Mouse (Mus musculus) liver, embryonic 11.5 days (tissue): ENCODE measurements around the gene Capn11. TPM values are rescaled to one million over a fixed set of nuclear protein-coding genes. Genes with fewer than 3 reads are reported as not detected.

Experiments
- ATAC-seq: fragments of 200-750 bp; cut with Nextera tagmentation; replicated peaks from 2 replicates; pipeline ENCODE4 v1.8.0; 2017; ENCODE audit warnings: moderate number of reproducible peaks, mild to moderate bottlenecking, moderate TSS enrichment, moderate library complexity; ENCODE audit not compliant: low FRiP score
- DNase-seq: peaks from one replicate; pipeline ENCODE4 v3.0.0-alpha.2; 2017; ENCODE audit warnings: low spot score
- H3K27ac ChIP-seq: fragments of 300-500 bp; sonication (generic); 2 replicates; pipeline ENCODE4 v1.5.1; 2014; ENCODE audit warnings: mild to moderate bottlenecking, low read depth, low read length, control low read depth
- H3K27me3 ChIP-seq: fragments of 300-500 bp; sonication (generic); replicated peaks from 2 replicates; pipeline ENCODE4 v1.6.1; 2014; ENCODE audit warnings: low read length, mixed read lengths; ENCODE audit not compliant: control insufficient read depth, insufficient read depth
- H3K36me3 ChIP-seq: fragments of 300-500 bp; sonication (generic); 2 replicates; pipeline ENCODE4 v1.6.1; 2014; ENCODE audit warnings: mild to moderate bottlenecking, low read length, moderate library complexity, mixed read lengths; ENCODE audit not compliant: control insufficient read depth, insufficient read depth
- H3K4me1 ChIP-seq: fragments of 300-500 bp; sonication (generic); replicated peaks from 2 replicates; pipeline ENCODE4 v1.6.1; 2014; ENCODE audit warnings: low read length, mixed read lengths; ENCODE audit not compliant: control insufficient read depth, insufficient read depth
- H3K4me2 ChIP-seq: fragments of 300-500 bp; sonication (generic); 2 replicates; pipeline ENCODE4 v1.6.1; 2014; ENCODE audit warnings: mild to moderate bottlenecking, control low read depth, moderate library complexity
- H3K4me3 ChIP-seq: fragments of 300-500 bp; sonication (generic); 2 replicates; pipeline ENCODE4 v1.5.1; 2014; ENCODE audit warnings: low read depth, low read length, control low read depth
- H3K9ac ChIP-seq: fragments of 300-500 bp; sonication (generic); 2 replicates; pipeline ENCODE4 v1.6.1; 2014; ENCODE audit warnings: low read depth, low read length, control low read depth
- H3K9me3 ChIP-seq: fragments of 300-500 bp; sonication (generic); 2 replicates; pipeline ENCODE4 v1.6.1; 2016; ENCODE audit warnings: low read length, inconsistent platforms, mixed read lengths; ENCODE audit not compliant: control insufficient read depth
- WGBS: fragments of 180-500 bp; shearing (Covaris S2); extraction: QIAGEN DNeasy Blood & Tissue Kit; methylation state at CpG from one replicate; pipeline ENCODE4 v1.1.7; 2014; 5-methylcytosine and 5-hydroxymethylcytosine counted together
- polyA plus RNA-seq: library from polyadenylated mRNA; unstranded; fragments of >200 nt; fragmentation: Nextera tagmentation; extraction: Ambion mirVana; gene quantifications from 2 replicates; pipeline ENCODE4 v1.2.1, GENCODE M21; 2014

Gene Capn11
- polyA plus RNA-seq, 1 experiment from 2014 or later: 0.43 TPM

DNA sequence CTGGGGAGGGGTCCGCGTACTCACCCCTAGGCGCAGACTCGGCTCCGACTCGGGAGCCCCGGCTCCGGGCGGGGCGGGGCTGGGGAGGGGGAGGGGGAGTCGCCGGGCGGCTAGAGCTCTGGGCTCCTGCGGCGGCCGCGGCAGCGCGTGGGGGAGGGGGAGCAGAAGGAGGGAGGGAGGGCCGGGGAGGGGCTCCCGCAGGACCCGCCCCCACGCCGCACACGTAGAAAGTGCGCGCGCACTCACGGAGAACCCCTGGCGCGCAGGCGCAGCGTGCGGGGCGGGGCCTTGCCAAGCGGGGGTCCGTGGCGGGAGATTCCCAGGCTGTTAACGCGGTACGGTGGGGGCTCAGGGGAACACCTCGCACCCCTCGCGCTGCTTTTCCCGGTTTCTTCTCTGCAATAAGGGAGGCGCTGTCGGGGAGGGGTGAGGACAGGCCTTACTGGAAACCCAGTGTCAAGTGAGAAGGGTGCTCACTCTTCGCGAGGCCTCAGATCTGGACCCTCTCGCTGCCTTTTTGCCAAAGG lies 27.0 kb upstream of the Capn11 start, which contains the start of gene Mrpl14:
Gene Mrpl14 (plus strand): TSS at position 230 of the 527 bp plus-strand sequence.
- ATAC-seq (peak; percentile 83), DNase-seq (peak; percentile 91)
- 2% methylated on average over 40 of the region's 50 CpGs for WGBS
- peak within 1 kb of the TSS; percentile 77 for H3K9ac ChIP-seq
- peak within 1 kb of the TSS; percentile 61 for H3K27ac ChIP-seq
- H3K4me2 ChIP-seq: peak within 1 kb of the TSS; percentile 98
- H3K4me3 ChIP-seq: peak within 1 kb of the TSS; percentile 71
- no peaks in the 10 kb centered on the region for H3K36me3 ChIP-seq
- peaks cover 21% of the 10 kb centered on the region for H3K4me1 ChIP-seq
- no peaks in the 10 kb centered on the region for H3K27me3 ChIP-seq
- no peaks in the 10 kb centered on the region for H3K9me3 ChIP-seq

DNA sequence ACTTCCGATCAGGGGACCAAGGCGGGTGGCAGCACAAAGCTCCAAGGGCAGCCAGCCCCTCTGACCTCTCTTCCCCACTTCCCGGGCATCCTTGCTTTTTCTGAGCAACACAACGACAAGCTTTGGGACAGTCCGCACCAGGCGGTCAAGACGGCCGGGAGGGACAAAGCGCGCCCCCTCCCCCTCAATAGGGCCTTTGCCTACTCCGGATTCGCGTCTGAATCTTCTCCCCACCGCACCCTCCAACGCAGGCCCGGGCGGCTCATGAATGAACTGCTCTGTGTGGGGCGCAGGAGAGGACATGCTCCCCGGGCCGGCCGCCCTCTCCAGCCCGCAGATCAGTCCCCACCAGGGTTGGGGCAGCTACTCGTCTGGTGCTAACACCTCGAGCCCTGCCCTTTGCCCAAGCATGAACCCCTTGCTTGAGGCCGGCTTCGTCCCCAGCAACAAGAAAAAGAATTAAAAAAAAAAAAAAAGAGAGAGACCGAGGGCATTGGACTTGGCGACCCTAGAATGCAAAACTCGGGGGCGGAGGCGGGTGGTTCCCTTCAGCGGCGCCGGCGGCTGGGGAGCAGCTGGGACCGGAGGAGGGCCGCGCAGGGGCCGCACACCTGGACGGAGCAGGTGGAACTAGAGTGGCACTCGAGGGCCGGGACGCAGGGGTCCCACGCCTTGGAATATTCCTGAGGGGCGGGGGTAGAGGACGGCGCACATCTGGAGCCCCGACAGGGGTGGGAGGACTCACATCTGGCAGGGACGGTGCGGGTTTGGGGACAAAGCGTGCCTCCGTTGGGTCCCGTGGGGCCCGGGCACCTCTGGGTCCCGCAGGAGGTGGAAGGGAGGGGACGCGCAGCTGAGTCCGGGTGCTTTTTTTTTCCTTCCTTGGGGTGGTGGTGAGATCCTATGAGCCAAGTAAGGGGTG lies 26.3 kb upstream of the Capn11 start:
- ATAC-seq: peak; percentile 53
- WGBS: under 1% methylated on average over 58 of the region's 58 CpGs
- Histone ChIP-seq H3K4me2 (peak overlapping the region; percentile 98), H3K9me3 (no peaks in the 10 kb centered on the region), H3K27ac (peak overlapping the region; percentile 46; the same call in 1 of the 2 replicates), H3K36me3 (no peaks in the 10 kb centered on the region), H3K4me1 (peaks cover 28% of the 10 kb centered on the region), H3K9ac (peak overlapping the region; percentile 77), H3K4me3 (peak overlapping the region; percentile 71), H3K27me3 (no peaks in the 10 kb centered on the region)
- peak; percentile 67 for DNase-seq

DNA sequence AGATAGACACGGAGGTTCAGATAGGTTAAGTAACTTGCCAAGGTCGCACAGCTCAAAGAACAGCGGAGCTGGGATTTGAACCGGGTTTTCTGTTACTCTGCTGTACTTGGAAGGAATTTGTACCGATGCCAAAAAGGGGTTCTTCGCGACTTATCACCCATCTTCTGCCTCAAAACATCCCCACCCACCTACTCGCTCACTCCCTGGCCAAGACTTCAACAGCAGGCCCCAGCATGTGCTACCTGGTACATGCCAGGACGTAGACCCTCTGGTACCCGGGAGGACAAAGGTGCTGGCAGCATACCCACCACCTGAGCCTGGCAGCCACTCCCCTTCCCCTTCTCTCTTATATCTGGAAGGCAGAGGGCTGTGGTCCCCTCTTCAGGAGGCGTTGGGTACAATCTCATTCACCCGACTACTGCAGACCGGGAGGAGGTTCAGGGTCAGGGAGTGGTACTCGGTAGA lies 25.6 kb upstream of the Capn11 start:
- peaks cover 28% of the 10 kb centered on the region for H3K4me1 ChIP-seq
- 30% methylated on average over 14 of the region's 14 CpGs for WGBS
- ATAC-seq: no peak
- H3K4me2 ChIP-seq: peak overlapping the region; percentile 98
- DNase-seq: no peak
- H3K27ac ChIP-seq: no peak overlapping the region
- H3K36me3 ChIP-seq: no peaks in the 10 kb centered on the region
- peak overlapping the region; percentile 77 for H3K9ac ChIP-seq
- no peaks in the 10 kb centered on the region for H3K27me3 ChIP-seq
- no peaks in the 10 kb centered on the region for H3K9me3 ChIP-seq
- H3K4me3 ChIP-seq: peak overlapping the region; percentile 71

DNA sequence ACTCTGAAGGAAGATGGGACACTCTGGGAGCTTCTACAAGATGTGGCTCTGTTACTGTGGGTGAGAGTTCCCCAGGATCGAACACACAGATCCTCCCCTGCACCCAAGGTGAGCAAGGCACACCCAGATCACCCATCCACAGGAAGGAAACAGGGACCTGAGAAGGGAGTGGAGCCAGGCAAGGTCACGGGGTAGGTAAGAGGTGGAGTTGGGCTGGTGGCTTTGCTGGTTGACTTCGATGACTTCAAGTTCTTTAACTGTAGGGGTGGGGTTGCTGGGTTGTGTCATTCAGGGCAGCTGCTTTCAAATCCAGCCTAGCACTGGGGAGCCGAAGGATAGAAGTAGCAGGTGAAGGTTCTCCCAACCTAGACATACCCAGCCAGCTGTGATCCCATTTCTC lies 23.7 kb upstream of the Capn11 start:
- H3K4me3 ChIP-seq: no peak overlapping the region
- WGBS: 77% methylated on average over 4 of the region's 4 CpGs
- peaks cover 28% of the 10 kb centered on the region for H3K4me1 ChIP-seq
- no peaks in the 10 kb centered on the region for H3K9me3 ChIP-seq
- no peaks in the 10 kb centered on the region for H3K27me3 ChIP-seq
- no peak overlapping the region for H3K27ac ChIP-seq
- ATAC-seq (no peak), DNase-seq (no peak)
- H3K9ac ChIP-seq: no peak overlapping the region
- peaks cover 4% of the 10 kb centered on the region; the same call in 1 of the 2 replicates for H3K36me3 ChIP-seq
- no peak overlapping the region for H3K4me2 ChIP-seq

DNA sequence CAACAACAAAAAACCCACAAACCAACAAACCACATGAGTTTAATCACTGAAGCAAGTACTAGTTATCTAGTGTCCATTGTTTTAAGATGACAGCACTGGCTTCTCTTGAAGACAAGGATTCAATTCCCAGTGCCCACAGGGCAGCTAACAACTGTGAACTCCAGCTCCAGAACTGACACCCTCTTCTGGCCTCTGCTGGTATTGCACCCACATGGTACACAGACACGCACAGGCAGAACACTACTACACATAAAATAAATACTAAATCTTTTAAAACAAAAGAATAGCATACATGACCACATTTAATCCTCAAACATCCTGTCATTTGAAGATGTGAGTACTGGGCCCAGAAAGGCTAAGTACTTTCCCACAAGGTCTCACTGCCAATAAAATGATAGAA lies 22.5 kb upstream of the Capn11 start:
- Histone ChIP-seq H3K9ac (no peak overlapping the region), H3K4me3 (no peak overlapping the region), H3K9me3 (no peaks in the 10 kb centered on the region), H3K4me1 (peaks cover 17% of the 10 kb centered on the region), H3K4me2 (no peak overlapping the region), H3K27ac (no peak overlapping the region), H3K27me3 (no peaks in the 10 kb centered on the region), H3K36me3 (peaks cover 10% of the 10 kb centered on the region; the same call in 1 of the 2 replicates)
- 94% methylated on average over 1 of the region's 1 CpGs for WGBS
- DNase-seq (no peak), ATAC-seq (no peak)

DNA sequence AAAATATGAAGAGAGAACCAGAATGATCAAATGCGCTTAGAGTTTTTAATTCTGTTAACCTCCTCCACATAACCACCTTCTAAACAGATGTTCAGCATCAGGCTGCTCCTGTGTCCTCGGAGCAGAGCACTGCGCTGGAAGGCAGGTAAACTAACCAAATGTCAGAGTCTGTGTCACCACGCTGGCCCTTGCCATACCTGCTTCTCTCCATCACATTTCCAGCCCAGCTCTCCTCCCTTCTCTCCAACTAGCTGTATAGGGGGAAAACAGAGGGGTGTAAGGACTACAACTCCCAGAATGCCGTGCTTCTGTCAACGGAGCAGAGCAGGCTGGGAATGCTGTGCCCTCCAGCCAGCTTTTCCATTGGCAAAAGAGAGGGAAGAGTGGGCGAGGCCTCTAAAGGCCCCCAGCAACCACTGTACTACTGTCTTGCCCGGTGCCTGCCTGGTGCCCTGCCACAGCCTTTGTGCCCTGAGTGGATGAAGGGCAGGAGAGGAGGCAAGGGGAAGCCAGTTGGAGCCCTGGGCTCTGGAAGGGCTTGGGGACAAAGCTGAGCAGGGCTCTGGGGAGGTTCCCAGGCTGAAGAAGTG lies 21.4 kb upstream of the Capn11 start:
- no peaks in the 10 kb centered on the region for H3K9me3 ChIP-seq
- peak overlapping the region; percentile 51 for H3K4me2 ChIP-seq
- ATAC-seq (peak; percentile 44; the same call in 1 of the 2 replicates), DNase-seq (no peak)
- 51% methylated on average over 8 of the region's 8 CpGs for WGBS
- peak overlapping the region; percentile 52 for H3K27ac ChIP-seq
- peaks cover 11% of the 10 kb centered on the region; the same call in 1 of the 2 replicates for H3K36me3 ChIP-seq
- no peak overlapping the region; the same call in 1 of the 2 replicates for H3K4me3 ChIP-seq
- H3K9ac ChIP-seq: 0 out of 2 replicates have a peak overlapping the region, but pooled peaks have one; percentile 16
- no peaks in the 10 kb centered on the region for H3K27me3 ChIP-seq
- peaks cover 17% of the 10 kb centered on the region for H3K4me1 ChIP-seq

DNA sequence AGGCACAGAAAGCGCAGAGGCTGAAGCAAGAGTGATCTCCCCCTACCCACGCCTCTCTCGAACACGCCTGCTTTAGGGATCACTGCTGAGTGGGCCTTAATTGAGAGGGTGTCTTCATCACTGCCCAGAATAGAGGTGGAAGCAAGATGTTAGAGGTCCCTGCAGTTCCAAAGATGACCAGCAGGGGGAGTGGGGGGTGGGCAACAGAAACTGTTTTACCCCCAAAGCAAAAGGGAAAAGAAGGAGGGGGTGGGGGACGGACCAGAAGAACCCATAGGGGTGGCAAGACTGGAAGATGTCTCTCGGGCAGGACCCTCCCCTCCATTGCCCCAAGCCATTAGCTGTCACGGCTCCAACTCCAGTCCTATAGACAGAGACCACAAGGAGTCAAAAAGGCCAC lies 19.0 kb upstream of the Capn11 start:
- DNase-seq: peak; percentile 70
- H3K36me3 ChIP-seq: peaks cover 22% of the 10 kb centered on the region; the same call in 1 of the 2 replicates
- no peak overlapping the region for H3K27ac ChIP-seq
- ATAC-seq: no peak
- H3K4me3 ChIP-seq: no peak overlapping the region
- peaks cover 9% of the 10 kb centered on the region for H3K4me1 ChIP-seq
- 26% methylated on average over 7 of the region's 7 CpGs for WGBS
- H3K27me3 ChIP-seq: no peaks in the 10 kb centered on the region
- no peak overlapping the region for H3K4me2 ChIP-seq
- H3K9ac ChIP-seq: no peak overlapping the region
- H3K9me3 ChIP-seq: no peaks in the 10 kb centered on the region

DNA sequence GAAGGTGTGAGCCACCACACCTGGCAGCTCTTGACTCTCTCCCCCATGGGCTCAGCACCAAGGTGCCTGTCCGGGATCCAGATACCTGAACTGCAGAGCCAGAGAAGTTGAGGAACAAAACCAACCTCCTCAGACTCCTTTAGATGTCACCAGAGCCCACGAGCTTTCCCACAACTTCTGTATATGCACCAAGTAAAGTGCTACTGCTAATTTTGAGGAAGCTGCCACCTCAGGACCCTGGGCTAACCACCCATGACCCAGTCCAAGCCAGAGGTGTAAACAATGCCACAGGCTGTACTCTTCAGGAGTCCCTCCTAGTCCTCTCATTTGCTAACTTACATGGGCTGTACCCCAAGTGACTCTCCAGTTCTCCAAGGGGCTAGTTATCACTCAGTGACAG lies 13.5 kb upstream of the Capn11 start:
- Histone ChIP-seq H3K9me3 (no peaks in the 10 kb centered on the region), H3K4me2 (no peak overlapping the region), H3K36me3 (peaks cover 27% of the 10 kb centered on the region), H3K4me1 (no peaks in the 10 kb centered on the region), H3K4me3 (no peak overlapping the region), H3K27me3 (no peaks in the 10 kb centered on the region), H3K27ac (no peak overlapping the region), H3K9ac (no peak overlapping the region)
- 76% methylated on average over 2 of the region's 2 CpGs for WGBS
- ATAC-seq: no peak
- no peak for DNase-seq
